Mouse (Mus musculus) lung, postnatal 0 days (tissue): Measurements from ENCODE around the gene Paqr9. TPM values are rescaled to one million over a fixed set of nuclear protein-coding genes. Genes with fewer than 3 reads are reported as not detected.
A peak's percentile ranks its signal among the peaks of the same experiment; 100 is the strongest.

Source experiments
- ATAC-seq: fragments of 200-750 bp; cut with Nextera tagmentation; 2 replicates; pipeline ENCODE4 v1.8.0; 2017; ENCODE audit warnings: moderate library complexity
- DNase-seq: peaks from one replicate; pipeline ENCODE4 v3.0.0-alpha.2; 2016; ENCODE audit warnings: low spot score
- H3K27ac ChIP-seq: fragments of 300-500 bp; sonication (generic); 2 replicates; pipeline ENCODE4 v1.5.1; 2014; ENCODE audit warnings: antibody characterized with exemption, mild to moderate bottlenecking, low read length, mixed read lengths
- H3K27me3 ChIP-seq: fragments of 300-500 bp; sonication (generic); replicated peaks from 2 replicates; pipeline ENCODE4 v1.6.1; 2014; ENCODE audit warnings: low read length, mixed read lengths; ENCODE audit not compliant: insufficient read depth
- H3K36me3 ChIP-seq: fragments of 300-500 bp; sonication (generic); 2 replicates; pipeline ENCODE4 v1.6.1; 2014; ENCODE audit warnings: low read length, mixed read lengths; ENCODE audit not compliant: insufficient read depth
- H3K4me1 ChIP-seq: fragments of 300-500 bp; sonication (generic); 2 replicates; pipeline ENCODE4 v1.6.1; 2014; ENCODE audit warnings: antibody characterized with exemption, low read depth, low read length, mixed read lengths; ENCODE audit not compliant: insufficient read depth
- H3K4me2 ChIP-seq: fragments of 300-500 bp; sonication (generic); replicated peaks from 2 replicates; pipeline ENCODE4 v1.6.1; 2014; ENCODE audit warnings: low read depth, mild to moderate bottlenecking, low read length, moderate library complexity, mixed read lengths
- H3K4me3 ChIP-seq: fragments of 300-500 bp; sonication (generic); 2 replicates; pipeline ENCODE4 v1.5.1; 2014; ENCODE audit warnings: low read depth, low read length
- H3K9ac ChIP-seq: fragments of 300-500 bp; sonication (generic); replicated peaks from 2 replicates; pipeline ENCODE4 v1.6.1; 2014; ENCODE audit warnings: low read depth, mild to moderate bottlenecking
- H3K9me3 ChIP-seq: fragments of 300-500 bp; sonication (generic); 2 replicates; pipeline ENCODE4 v1.6.1; 2016; ENCODE audit warnings: low read length, mixed read lengths
- CTCF ChIP-seq: IDR thresholded peaks from 2 replicates; pipeline ENCODE4 v1.5.1; 2016; ENCODE audit warnings: antibody characterized with exemption, mild to moderate bottlenecking
- EP300 ChIP-seq: IDR thresholded peaks from 2 replicates; pipeline ENCODE4 v1.6.1; 2016; ENCODE audit warnings: antibody characterized with exemption, mild to moderate bottlenecking, control low read depth
- WGBS: fragments of 180-500 bp; shearing (Covaris S2); extraction: QIAGEN DNeasy Blood & Tissue Kit; methylation state at CpG from one replicate; pipeline ENCODE4 v1.1.7; 2014; 5-methylcytosine and 5-hydroxymethylcytosine counted together
- polyA plus RNA-seq: library from polyadenylated mRNA; unstranded; fragments of >200 nt; fragmentation: Nextera tagmentation; extraction: Ambion mirVana; gene quantifications from 2 replicates; pipeline ENCODE4 v1.2.1, GENCODE M21; 2015

Paqr9 gene
- polyA plus RNA-seq, 1 experiment from 2014 or later = 0.16 TPM

GRCm38 (mm10) chr9:95581021-95581757 is 21.7 kb downstream of the Paqr9 start:
- H3K9ac ChIP-seq = no peak overlapping the region
- no peak for TF ChIP-seq CTCF
- no peaks in the 10 kb centered on the region for H3K9me3 ChIP-seq
- H3K27me3 ChIP-seq = 0 out of 2 replicates have a peak, but pooled peaks cover 4% of the 10 kb centered on the region
- no peak overlapping the region for H3K27ac ChIP-seq
- H3K4me3 ChIP-seq = no peak overlapping the region
- no peak overlapping the region for H3K4me2 ChIP-seq
- WGBS = 33% methylated on average over 16 of the region's 16 CpGs
- DNase-seq (no peak), ATAC-seq (no peak)
- H3K36me3 ChIP-seq = no peaks in the 10 kb centered on the region
- no peaks in the 10 kb centered on the region for H3K4me1 ChIP-seq

- ATAC-seq (no peak), DNase-seq (no peak)
- no peaks in the 10 kb centered on the region for H3K4me1 ChIP-seq
- H3K36me3 ChIP-seq = no peaks in the 10 kb centered on the region
- H3K4me2 ChIP-seq = peak overlapping the region; percentile 32
- no peak overlapping the region; the same call in 1 of the 2 replicates for H3K4me3 ChIP-seq
- TF ChIP-seq EP300 (no peak), CTCF (no peak)
- H3K27ac ChIP-seq = no peak overlapping the region
- no peak overlapping the region for H3K9ac ChIP-seq
- no peaks in the 10 kb centered on the region for H3K9me3 ChIP-seq
- 0 out of 2 replicates have a peak, but pooled peaks cover 4% of the 10 kb centered on the region for H3K27me3 ChIP-seq
- 13% methylated on average over 20 of the region's 20 CpGs for WGBS
Observed at GRCm38 (mm10) chr9:95581758-95582515, 22.5 kb downstream of the Paqr9 start.

GRCm38 (mm10) chr9:95582555-95582954 is 23.1 kb downstream of the Paqr9 start:
- no peak overlapping the region for H3K9ac ChIP-seq
- H3K4me3 ChIP-seq = no peak overlapping the region
- H3K9me3 ChIP-seq = no peaks in the 10 kb centered on the region
- ATAC-seq (no peak), DNase-seq (no peak)
- WGBS = 14% methylated on average over 8 of the region's 8 CpGs
- TF ChIP-seq CTCF = no peak
- no peak for TF ChIP-seq EP300
- no peak overlapping the region for H3K4me2 ChIP-seq
- H3K27me3 ChIP-seq = 0 out of 2 replicates have a peak, but pooled peaks cover 4% of the 10 kb centered on the region
- H3K27ac ChIP-seq = no peak overlapping the region
- H3K4me1 ChIP-seq = no peaks in the 10 kb centered on the region
- H3K36me3 ChIP-seq = no peaks in the 10 kb centered on the region

DNA sequence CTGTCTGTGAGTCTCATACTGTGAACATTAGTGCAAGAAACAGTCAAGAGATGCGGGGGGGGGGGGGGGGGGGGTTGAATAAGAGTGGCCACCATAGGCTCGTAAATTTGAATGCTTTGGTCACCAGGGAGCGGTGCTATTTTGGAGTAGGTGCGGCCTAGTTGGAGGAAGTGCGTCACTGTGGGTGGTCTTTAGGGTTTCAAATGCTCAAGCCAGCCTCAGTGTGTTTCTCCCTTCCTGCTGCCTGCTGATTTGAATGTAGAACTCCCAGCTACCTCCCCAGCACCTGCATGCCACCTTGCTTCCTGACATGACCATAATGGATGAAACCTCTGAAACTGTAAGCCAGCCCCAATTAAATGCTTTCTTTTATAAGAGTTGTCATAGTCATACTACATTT is 26.6 kb downstream of the Paqr9 start:
- Histone ChIP-seq H3K4me2 (no peak overlapping the region), H3K27ac (no peak overlapping the region), H3K9ac (no peak overlapping the region), H3K27me3 (0 out of 2 replicates have a peak, but pooled peaks cover 4% of the 10 kb centered on the region), H3K4me3 (no peak overlapping the region), H3K36me3 (no peaks in the 10 kb centered on the region), H3K4me1 (no peaks in the 10 kb centered on the region), H3K9me3 (no peaks in the 10 kb centered on the region)
- no peak for TF ChIP-seq CTCF
- TF ChIP-seq EP300 = no peak
- ATAC-seq (no peak), DNase-seq (no peak)
- WGBS = 90% methylated on average over 5 of the region's 5 CpGs

- no peaks in the 10 kb centered on the region for H3K9me3 ChIP-seq
- DNase-seq (no peak), ATAC-seq (no peak)
- TF ChIP-seq EP300 = no peak
- no peak for TF ChIP-seq CTCF
- H3K27me3 ChIP-seq = no peaks in the 10 kb centered on the region
- no peak overlapping the region for H3K27ac ChIP-seq
- H3K36me3 ChIP-seq = no peaks in the 10 kb centered on the region
- no peaks in the 10 kb centered on the region for H3K4me1 ChIP-seq
- H3K4me3 ChIP-seq = no peak overlapping the region
- 80% methylated on average over 7 of the region's 7 CpGs for WGBS
- H3K9ac ChIP-seq = no peak overlapping the region
- H3K4me2 ChIP-seq = no peak overlapping the region
Observed at GRCm38 (mm10) chr9:95588070-95588469, 28.6 kb downstream of the Paqr9 start.

DNA sequence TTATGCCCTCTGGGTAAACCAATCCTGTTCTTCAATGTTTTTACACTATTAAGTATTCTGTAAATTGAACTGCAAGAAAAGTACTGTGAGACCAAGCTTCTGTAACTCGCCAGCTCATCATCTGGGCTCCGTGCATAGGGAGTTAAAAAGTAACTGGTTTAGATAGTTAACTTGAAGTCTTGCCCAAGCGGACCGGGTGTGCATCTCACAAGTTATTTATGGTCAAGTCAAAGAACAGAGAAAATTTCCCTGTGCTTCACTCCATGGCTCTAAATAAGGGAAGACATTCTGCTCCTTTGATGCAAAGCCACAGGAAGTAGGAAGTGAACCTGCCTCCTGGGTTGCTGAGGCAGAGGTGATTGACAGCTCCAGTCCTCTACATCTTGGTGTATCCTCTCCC is 34.8 kb downstream of the Paqr9 start:
- TF ChIP-seq EP300 = no peak
- no peak for TF ChIP-seq CTCF
- Histone ChIP-seq H3K4me3 (no peak overlapping the region), H3K4me1 (no peaks in the 10 kb centered on the region), H3K27ac (no peak overlapping the region), H3K4me2 (no peak overlapping the region), H3K9me3 (no peaks in the 10 kb centered on the region), H3K36me3 (no peaks in the 10 kb centered on the region), H3K9ac (no peak overlapping the region), H3K27me3 (no peaks in the 10 kb centered on the region)
- no peak for DNase-seq
- ATAC-seq = no peak
- WGBS = 81% methylated on average over 4 of the region's 4 CpGs
